Mouse (Mus musculus) neural tube, embryonic 13.5 days (tissue): ENCODE data around the gene Dsp. TPM values are rescaled to one million over a fixed set of nuclear protein-coding genes. Genes with fewer than 3 reads are reported as not detected.

ENCODE experiments used
- polyA plus RNA-seq: library from polyadenylated mRNA; unstranded; fragments of >200 nt; fragmentation: Nextera tagmentation; extraction: Ambion mirVana; gene quantifications from 2 replicates; pipeline ENCODE4 v1.2.1, GENCODE M21; 2015

The Dsp gene
- polyA plus RNA-seq, 1 experiment from 2014 or later, result 0.15 TPM

Other genes with a start within 250 kb of the Dsp start
- 60.6 and 76.5 TPM in 2 replicates for gene Ssr1, start 157.1 kb upstream of the Dsp start, polyA plus RNA-seq
- 54.0 and 59.3 TPM in 2 replicates for gene Riok1, start 114.3 kb upstream of the Dsp start, polyA plus RNA-seq
- 1.6 and 1.7 TPM in 2 replicates for gene Cage1, start 114.2 kb upstream of the Dsp start, polyA plus RNA-seq
- 27.8 and 33.8 TPM in 2 replicates for gene Snrnp48, start 53.6 kb downstream of the Dsp start, polyA plus RNA-seq
- 2.4 and 2.7 TPM in 2 replicates for gene Bmp6, start 193.8 kb downstream of the Dsp start, polyA plus RNA-seq